In the genomic region with DNA sequence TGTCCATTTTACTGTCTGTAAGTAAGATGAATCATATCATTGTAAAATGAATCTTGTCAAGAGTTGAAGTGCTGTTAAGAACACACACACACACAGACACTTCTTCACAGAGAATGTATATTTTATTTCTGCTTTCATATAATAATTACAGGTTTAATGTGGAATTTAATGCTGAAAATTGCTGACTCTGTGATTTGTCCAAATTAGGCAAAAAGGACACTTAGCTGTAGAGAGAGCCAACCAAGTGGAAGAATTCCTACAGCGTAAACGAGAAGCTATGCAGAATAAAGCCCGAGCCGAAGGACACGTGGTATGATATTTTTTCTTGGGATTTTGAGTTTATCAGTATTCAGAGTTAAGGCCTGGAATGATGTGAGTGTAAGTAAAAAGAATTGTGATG, we compare ENCODE assay signal across 31 mouse cellular contexts.
"Had no signal": no experiment of that assay in that cellular context is flagged by ENCODE, and none has a peak within 500 bp of the region (broad histone marks: within the 10 kb centered on the region; RNA-seq: fewer than 3 reads in every experiment).

No protein-coding gene starts in this region.

- H3K27me3 ChIP-seq: heart, embryonic 12.5 days; heart, embryonic 13.5 days; heart, embryonic 15.5 days; hindbrain, embryonic 12.5 days; hindbrain, embryonic 13.5 days; hindbrain, embryonic 15.5 days; intestine, embryonic 15.5 days; kidney, embryonic 15.5 days had no signal

- H3K4me3 ChIP-seq: heart, embryonic 10.5 days; heart, embryonic 12.5 days; heart, embryonic 13.5 days; heart, embryonic 15.5 days; hindbrain, embryonic 10.5 days; hindbrain, embryonic 12.5 days; hindbrain, embryonic 13.5 days; hindbrain, embryonic 15.5 days; intestine, embryonic 15.5 days; kidney, embryonic 15.5 days; left cerebral cortex, adult 2 months had no signal

- H3K9ac ChIP-seq: heart, embryonic 12.5 days; heart, embryonic 13.5 days; heart, embryonic 15.5 days; hindbrain, embryonic 12.5 days; hindbrain, embryonic 13.5 days; hindbrain, embryonic 14.5 days; hindbrain, embryonic 15.5 days; intestine, embryonic 15.5 days; kidney, embryonic 15.5 days had no signal

- H3K27ac ChIP-seq: heart, embryonic 10.5 days; heart, embryonic 13.5 days; heart, embryonic 15.5 days; hindbrain, embryonic 10.5 days; hindbrain, embryonic 12.5 days; hindbrain, embryonic 13.5 days; hindbrain, embryonic 14.5 days; hindbrain, embryonic 15.5 days; hindbrain, postnatal 0 days; intestine, embryonic 15.5 days; kidney, embryonic 15.5 days; kidney, postnatal 0 days; left cerebral cortex, adult 2 months had no signal

- H3K9me3 ChIP-seq: heart, embryonic 10.5 days; heart, embryonic 12.5 days; heart, embryonic 13.5 days; heart, embryonic 15.5 days; hindbrain, embryonic 10.5 days; hindbrain, embryonic 12.5 days; hindbrain, embryonic 13.5 days; hindbrain, embryonic 15.5 days; intestine, embryonic 15.5 days; kidney, embryonic 15.5 days had no signal

- H3K4me1 ChIP-seq: heart, embryonic 10.5 days; heart, embryonic 12.5 days; heart, embryonic 13.5 days; heart, embryonic 15.5 days; hindbrain, embryonic 10.5 days; hindbrain, embryonic 12.5 days; hindbrain, embryonic 15.5 days; intestine, embryonic 15.5 days had no signal

- H3K4me2 ChIP-seq: heart, embryonic 11.5 days; heart, embryonic 12.5 days; heart, embryonic 13.5 days; heart, embryonic 15.5 days; hindbrain, embryonic 12.5 days; hindbrain, embryonic 13.5 days; hindbrain, embryonic 14.5 days; hindbrain, embryonic 15.5 days; intestine, embryonic 15.5 days; kidney, embryonic 15.5 days had no signal

- DNase-seq: heart, postnatal 10 days; heart, postnatal 14 days; heart, postnatal 36 days; heart, postnatal 4 days; kidney, adult 11 months; kidney, adult 18-20 months; kidney, adult 2 months; kidney, adult 8-10 months; kidney, adult 9 months; kidney, postnatal 10 days; kidney, postnatal 14 days; kidney, postnatal 25 days; kidney, postnatal 36 days; kidney, postnatal 4 days; layer of hippocampus, adult 9-11 months; layer of hippocampus, postnatal 36 days had no signal

- H3K36me3 ChIP-seq: intestine, embryonic 15.5 days had no signal
